Mouse (Mus musculus) G1E (cell line): Measurements from ENCODE around the gene Vax2.

Experiments used
- CTCF ChIP-seq: IDR thresholded peaks from 2 replicates; pipeline ENCODE4 v1.5.1; 2012; ENCODE audit warnings: low read depth, low read length, inconsistent platforms, mixed read lengths
- POLR2AphosphoS5 ChIP-seq: IDR thresholded peaks from 2 replicates; pipeline ENCODE4 v1.6.1; 2012; ENCODE audit warnings: low read depth, low read length, inconsistent platforms; ENCODE audit not compliant: insufficient replicate concordance

DNA sequence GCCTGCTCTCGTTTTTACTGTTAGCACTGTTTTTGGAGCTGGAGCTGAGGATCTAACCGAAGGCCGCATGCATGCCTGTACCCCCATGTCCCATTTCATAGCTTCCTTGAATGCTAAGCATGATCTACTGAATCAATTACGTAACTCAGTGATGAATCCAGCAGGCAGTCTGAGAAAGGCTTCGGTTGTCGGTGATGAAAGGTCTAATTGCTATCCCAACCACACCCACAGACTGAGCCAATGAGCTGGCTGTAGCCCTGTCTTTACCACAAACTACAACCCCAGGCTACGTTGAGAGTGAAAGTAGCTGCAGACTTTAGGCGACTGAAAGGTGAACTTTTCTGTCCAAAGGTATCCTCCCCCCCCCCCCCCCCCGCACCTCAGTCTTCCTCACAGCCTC is 63.1 kb downstream of the Vax2 start:
- TF ChIP-seq CTCF (no peak), POLR2AphosphoS5 (no peak)
